Mouse (Mus musculus) layer of hippocampus, postnatal 14 days (tissue): ENCODE data around the gene Gm12185. TPM values are rescaled to one million over a fixed set of nuclear protein-coding genes. Genes with fewer than 3 reads are reported as not detected.

Source experiments
- DNase-seq, 2 experiments: peaks; one replicate each; pipeline ENCODE4 v3.0.0; 2021 to 2022; ENCODE audit warnings: low spot score in 2 of 2, mixed read lengths in 1 of 2
- total RNA-seq, 2 experiments: library from RNA; stranded (reverse); gene quantifications; 2 replicates each; pipeline ENCODE4 v1.2.3; 2021

Gene Gm12185
- total RNA-seq, 2 experiments from 2014 or later: not detected

- no peak for DNase-seq
Observed at GRCm38 (mm10) chr11:48862784-48863319, 129.2 kb downstream of the Gm12185 start.

- DNase-seq: peak in 1 of 2 experiments; percentile 73
Observed at GRCm38 (mm10) chr11:48859014-48859413, 133.0 kb downstream of the Gm12185 start.

Other genes starting within 250 kb of the Gm12185 start
- gene Rack1, start 191.9 kb downstream of the Gm12185 start, total RNA-seq: 100 to 1,000 TPM; 285 to 287 TPM
- gene Trim41, start 174.9 kb downstream of the Gm12185 start, total RNA-seq: 10 to 100 TPM; 47.1 to 48.6 TPM
- gene Trim7, start 166.1 kb downstream of the Gm12185 start, total RNA-seq: 1 to 10 TPM; 2.4 to 3.3 TPM
- gene Gm12184, start 165.6 kb downstream of the Gm12185 start, total RNA-seq: 1 to 10 TPM; 1.4 to 1.9 TPM
- 1 to 10 TPM; 4.2 to 5.2 TPM for gene Irgm1, start 120.5 kb downstream of the Gm12185 start, total RNA-seq
- gene Gm5431, start 90.0 kb downstream of the Gm12185 start, total RNA-seq: under 1 TPM; 0.39 to 0.41 TPM
- 1 to 10 TPM in 1 of 2 experiments, under 1 TPM in 1; 0.81 to 1.2 TPM for gene Psme2b, start 46.0 kb downstream of the Gm12185 start, total RNA-seq
- gene Olfr56, start 13.3 kb downstream of the Gm12185 start, total RNA-seq: not detected
- 1 to 10 TPM in 1 of 2 experiments, under 1 TPM in 1; 0.52 to 1.6 TPM for gene 9930111J21Rik1, start 12.8 kb downstream of the Gm12185 start, total RNA-seq
- under 1 TPM in 1 of 2 experiments, not detected in 1; 0.30 TPM for gene Tgtp1, start 1.9 kb upstream of the Gm12185 start, total RNA-seq
- 1 to 10 TPM in 1 of 2 experiments, under 1 TPM in 1; 0.91 to 1.4 TPM for gene 9930111J21Rik2, start 59.0 kb upstream of the Gm12185 start, total RNA-seq
- not detected for gene Tgtp2, start 72.0 kb upstream of the Gm12185 start, total RNA-seq
- gene Ifi47, start 84.4 kb upstream of the Gm12185 start, total RNA-seq: under 1 TPM; 0.31 to 0.65 TPM
- not detected for gene Olfr1396, start 122.6 kb upstream of the Gm12185 start, total RNA-seq
- not detected for gene Olfr1395, start 150.0 kb upstream of the Gm12185 start, total RNA-seq
- not detected for gene Olfr1394, start 162.2 kb upstream of the Gm12185 start, total RNA-seq
- under 1 TPM in 1 of 2 experiments, not detected in 1; 0.07 TPM for gene Btnl9, start 194.9 kb upstream of the Gm12185 start, total RNA-seq
- 10 to 100 TPM; 28.2 to 35.5 TPM for gene Zfp62, start 211.1 kb upstream of the Gm12185 start, total RNA-seq